Mouse (Mus musculus) 3134 (cell line): Measurements from ENCODE around the gene Gm14124.
A peak's percentile ranks its signal among the peaks of the same experiment; 100 is the strongest.
"Not testable (repeated sequence)": the region's sequence is repeated elsewhere in the genome, so short reads cannot be mapped to it uniquely, and the experiment has no call there.

Source experiments
- DNase-seq: peaks from one replicate; pipeline ENCODE4 v3.0.0-alpha.2; 2011; ENCODE audit warnings: low spot score; ENCODE audit not compliant: insufficient read length; ENCODE audit errors: extremely low read depth

The Gm14124 gene

GRCm38 (mm10) chr2:150257291-150257690 lies at the start of gene Gm14124:
Gene Gm14124 (plus strand): TSS chr2:150257517.
- peak; percentile 66 for DNase-seq

GRCm38 (mm10) chr2:150217600-150218362 lies 39.5 kb upstream of the Gm14124 start, which contains the start of gene Zfp937:
Gene Zfp937 (plus strand): TSS chr2:150218073.
- peak; percentile 59 for DNase-seq

- DNase-seq = not testable (repeated sequence)
Measured at GRCm38 (mm10) chr2:150218363-150218725, 39.0 kb upstream of the Gm14124 start.

GRCm38 (mm10) chr2:150223263-150223662 lies 34.1 kb upstream of the Gm14124 start:
- DNase-seq = not testable (repeated sequence)

- DNase-seq = no peak
Measured at GRCm38 (mm10) chr2:150243211-150243610, 14.1 kb upstream of the Gm14124 start.

GRCm38 (mm10) chr2:150255491-150255890 lies 1.8 kb upstream of the Gm14124 start, which contains the start of gene Gm21994:
Gene Gm21994 (minus strand): TSS chr2:150255591.
- not testable (repeated sequence) for DNase-seq

- DNase-seq = peak; percentile 22
Measured at GRCm38 (mm10) chr2:150256861-150257260, 456 bp upstream of the Gm14124 start.

- DNase-seq = no peak
Measured at GRCm38 (mm10) chr2:150293669-150294068, 36.4 kb downstream of the Gm14124 start.

GRCm38 (mm10) chr2:150299096-150299495 lies 41.8 kb downstream of the Gm14124 start:
- DNase-seq = no peak

- DNase-seq = no peak
Measured at GRCm38 (mm10) chr2:150307183-150307773, 50.0 kb downstream of the Gm14124 start.

- peak; percentile 78 for DNase-seq
Measured at GRCm38 (mm10) chr2:150310952-150311884, 53.9 kb downstream of the Gm14124 start.

GRCm38 (mm10) chr2:150316140-150316539 lies 58.8 kb downstream of the Gm14124 start:
- DNase-seq = no peak

GRCm38 (mm10) chr2:150318973-150319372 lies 61.7 kb downstream of the Gm14124 start:
- no peak for DNase-seq
